Mouse (Mus musculus) forelimb bud, embryonic 11.5 days (tissue): ENCODE data around the gene Uba7.

Experiments
- DNase-seq: peaks from one replicate; pipeline ENCODE4 v3.0.0-alpha.2; 2012; ENCODE audit warnings: low read depth, low spot score

Gene Uba7

DNA sequence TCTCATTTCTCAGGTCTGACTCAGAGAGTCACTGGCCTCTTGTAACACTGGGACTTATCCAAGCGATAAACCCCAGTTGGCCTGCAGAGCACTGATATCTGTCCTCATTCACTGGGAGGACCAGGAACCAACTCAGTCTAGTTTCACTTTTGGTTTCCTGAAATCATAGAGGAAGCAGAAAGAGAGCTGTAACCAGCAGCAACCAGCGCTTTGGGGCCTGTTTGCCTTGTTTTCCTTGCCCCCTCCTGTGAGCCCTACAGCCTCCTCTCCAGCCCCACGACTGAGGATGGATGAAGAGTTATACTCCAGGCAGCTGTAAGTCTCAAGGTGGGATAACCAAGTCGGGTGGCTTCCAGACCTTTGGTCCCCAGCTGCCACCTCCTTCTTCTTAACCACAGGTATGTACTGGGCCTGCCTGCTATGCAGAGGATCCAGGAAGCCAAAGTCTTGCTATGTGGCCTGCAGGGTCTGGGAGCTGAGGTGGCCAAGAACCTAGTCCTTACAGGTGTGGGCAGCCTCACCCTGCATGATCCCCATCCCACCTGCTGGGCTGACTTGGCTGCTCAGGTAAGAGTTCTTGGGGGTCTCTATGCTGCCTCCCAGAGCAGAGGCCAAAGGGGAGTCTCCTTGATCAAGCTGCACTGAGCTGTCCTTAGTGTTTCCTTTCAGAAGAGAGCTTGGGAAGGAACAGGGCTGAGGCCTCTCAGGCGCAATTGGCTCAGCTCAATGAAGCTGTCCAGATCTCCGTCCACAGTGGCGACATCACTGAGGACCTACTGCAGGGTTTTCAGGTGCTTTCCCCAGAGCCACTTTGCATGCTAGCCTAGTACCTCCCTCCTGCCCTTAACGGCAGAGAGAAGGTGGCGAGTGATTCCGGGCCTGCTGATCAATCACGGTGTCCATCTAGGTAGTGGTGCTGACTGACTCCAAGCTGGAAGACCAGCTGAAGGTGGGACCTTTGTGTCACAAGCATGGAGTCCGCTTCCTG is at the start of gene Uba7:
Gene Uba7, plus strand, starts transcription at position 107 of the 988 bp plus-strand sequence.
- no peak for DNase-seq

DNA sequence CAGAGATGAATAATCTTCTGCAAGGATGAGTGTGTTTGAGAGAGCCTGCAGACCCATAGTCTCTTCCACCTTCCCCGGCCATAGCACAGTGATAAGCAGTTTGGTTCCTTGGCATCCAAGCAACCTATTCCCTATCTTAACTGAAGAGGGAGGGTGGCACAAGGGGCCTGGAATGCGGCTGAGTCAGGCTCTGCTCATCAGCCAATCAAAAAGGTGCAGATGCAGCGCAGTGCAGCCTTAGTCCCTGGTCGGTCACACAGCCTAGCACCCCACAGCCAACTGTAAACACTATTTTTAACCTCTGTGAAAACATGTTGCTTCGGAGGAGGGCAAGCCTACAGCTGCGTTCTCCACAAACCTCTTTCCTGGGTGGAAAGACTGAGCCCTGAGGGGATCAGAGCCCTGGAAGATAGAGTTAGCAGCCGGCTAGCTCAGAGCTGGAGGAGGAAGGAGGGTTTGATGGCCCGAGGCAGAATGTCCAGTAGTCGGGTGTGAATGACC is 48.3 kb upstream of the Uba7 start:
- DNase-seq = no peak

DNA sequence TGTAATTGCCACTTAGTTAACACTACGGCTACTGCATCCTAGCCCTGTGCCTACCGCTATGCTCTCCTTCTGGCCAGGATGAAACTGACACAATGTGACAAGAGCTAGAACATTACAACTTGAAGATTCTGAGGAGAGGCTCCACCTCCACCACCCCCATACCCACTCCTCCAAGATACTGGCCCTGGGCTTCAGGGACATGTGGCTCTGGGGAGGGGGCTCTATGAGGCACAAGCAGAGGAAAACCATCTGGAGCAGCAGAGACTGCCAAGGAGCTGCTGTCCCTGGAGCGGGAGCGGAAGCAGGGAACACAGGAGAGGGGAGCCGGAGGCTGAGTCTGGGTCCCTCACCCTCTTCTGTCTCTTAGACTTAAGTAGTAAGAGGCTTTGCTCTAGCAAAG is 47.6 kb upstream of the Uba7 start:
- DNase-seq = no peak

DNA sequence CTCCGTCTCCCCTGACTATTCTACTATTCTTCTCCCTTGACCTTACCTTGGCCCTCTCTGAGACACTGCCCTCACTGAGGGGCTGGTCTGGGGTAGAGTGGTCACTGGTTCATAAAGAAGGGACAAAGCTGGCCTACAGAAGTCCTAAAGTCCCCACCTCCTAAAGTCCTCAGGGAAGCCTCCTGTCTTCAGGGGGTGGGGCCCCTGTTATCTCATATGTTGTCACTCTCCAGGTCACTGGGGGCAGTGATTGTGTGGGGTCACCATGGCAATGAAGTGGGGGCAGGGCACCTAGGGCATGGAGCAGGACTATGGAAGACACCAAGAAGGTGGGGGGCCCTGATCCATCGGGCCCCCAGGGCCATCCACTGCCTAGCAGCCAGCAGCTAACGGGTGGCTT is 47.1 kb upstream of the Uba7 start, which contains the start of gene Actl11:
Gene Actl11, plus strand, starts transcription at position 301 of the 400 bp plus-strand sequence.
- DNase-seq = no peak

DNA sequence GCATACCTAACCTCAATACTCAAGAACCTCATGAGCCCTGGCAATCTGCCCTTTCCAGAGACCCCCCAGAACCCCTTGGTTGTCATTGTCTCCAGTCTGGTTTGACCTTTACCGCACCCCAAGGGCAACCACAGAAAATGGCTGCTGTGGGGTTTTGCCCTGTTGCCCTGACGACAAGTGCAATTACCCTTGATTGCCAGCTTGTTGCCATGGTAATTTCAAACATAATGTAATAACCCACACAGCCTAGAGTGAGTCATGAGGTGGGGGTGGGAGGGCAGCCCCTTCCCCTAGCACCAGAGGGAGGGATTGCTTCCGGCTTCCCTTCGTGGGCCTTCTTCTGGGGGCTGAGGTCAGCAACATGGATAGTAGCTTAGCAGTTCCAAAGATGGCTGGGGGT is 43.1 kb upstream of the Uba7 start:
- no peak for DNase-seq

DNA sequence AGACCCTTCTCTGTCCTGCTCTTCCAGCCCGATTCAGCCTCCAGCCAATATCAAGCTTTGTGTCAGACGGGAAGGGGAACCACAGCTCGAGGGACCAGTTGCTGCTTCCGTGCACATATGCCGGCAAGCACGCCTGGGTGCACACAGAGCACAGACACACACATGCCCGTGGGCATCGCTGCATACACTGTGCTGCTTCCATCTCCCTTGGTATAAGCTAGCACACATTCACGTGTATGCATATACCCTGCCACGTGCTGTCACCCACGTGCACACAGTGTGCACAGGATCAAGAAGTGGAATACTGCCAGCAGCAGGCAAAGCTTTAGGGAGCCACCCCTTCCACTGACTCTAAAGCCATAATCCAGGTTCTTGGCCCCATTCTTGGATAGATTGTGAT is 41.2 kb upstream of the Uba7 start:
- DNase-seq = no peak

DNA sequence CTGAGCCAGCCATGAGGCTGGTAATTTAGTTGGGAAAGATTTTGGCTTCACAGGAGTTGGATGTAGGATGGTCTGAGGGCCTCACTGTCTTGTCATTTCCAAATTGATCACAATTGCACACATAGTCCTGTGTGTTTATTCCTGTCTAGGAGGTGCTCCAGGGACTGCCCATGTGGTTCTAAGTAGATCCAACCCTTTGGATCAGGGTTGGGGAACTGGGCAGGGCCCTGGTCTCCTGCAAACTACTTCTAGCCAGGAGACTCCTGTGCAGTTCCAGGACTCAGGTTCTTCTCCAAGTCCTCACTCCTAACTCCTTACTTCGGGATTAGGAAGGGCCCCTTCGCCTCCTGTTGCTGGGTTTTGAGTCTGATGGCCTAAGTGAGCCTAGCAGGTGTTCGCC is 39.9 kb upstream of the Uba7 start, which contains the start of gene Camkv:
Gene Camkv, plus strand, starts transcription at position 301 of the 400 bp plus-strand sequence.
- DNase-seq = no peak

DNA sequence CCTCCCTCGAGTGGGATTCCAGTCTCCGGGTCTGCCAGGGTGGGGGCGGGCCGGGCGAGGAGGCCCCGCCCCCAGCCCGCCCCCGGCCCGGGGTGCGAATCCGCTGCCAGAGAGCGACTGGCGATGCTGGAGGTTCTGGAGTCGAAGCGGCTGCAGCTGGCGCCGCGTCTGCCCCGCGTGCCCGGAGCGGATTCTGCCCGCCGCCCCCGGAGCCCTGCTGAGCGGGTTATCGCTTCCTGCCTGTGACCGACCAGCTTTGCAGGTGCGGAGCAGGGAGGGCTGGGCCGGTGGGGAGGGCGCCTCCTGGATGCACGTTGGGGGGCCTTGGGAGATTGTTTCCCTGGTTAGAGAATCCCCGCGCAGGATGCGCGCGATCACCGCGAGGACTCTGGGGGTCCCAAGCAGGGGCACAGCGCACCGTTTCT is 39.5 kb upstream of the Uba7 start:
- peak; percentile 30 for DNase-seq

DNA sequence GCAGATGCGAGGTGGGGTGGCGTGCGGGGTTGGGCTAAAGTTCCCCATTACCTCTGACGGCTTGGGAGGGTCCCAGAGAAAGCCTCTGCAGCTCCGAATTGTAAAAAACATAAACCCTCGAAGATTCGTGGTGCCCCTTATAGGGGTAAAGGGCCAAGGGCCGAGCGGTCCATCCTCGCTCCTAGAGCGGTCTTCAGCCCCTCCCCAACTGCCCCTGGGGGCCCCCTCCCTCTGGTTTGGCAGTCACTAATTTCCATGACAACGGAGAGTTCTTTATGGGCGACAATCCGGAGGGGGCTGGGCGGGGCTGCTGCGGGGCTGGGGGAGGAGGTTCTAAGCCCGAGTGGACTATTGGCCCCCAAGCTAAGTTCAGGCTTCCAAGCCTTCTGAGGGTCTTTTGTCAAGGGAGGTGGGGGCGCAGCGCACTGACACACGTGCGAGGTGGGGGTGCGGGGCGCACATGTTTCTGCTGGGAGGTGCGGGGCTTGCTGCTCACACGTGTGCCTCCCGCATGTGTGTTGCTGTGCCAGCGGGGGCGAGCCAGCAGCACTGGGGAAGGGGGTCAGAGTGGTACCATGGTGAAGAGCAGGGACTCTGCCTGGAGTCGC is 39.0 kb upstream of the Uba7 start:
- DNase-seq = peak; percentile 24

DNA sequence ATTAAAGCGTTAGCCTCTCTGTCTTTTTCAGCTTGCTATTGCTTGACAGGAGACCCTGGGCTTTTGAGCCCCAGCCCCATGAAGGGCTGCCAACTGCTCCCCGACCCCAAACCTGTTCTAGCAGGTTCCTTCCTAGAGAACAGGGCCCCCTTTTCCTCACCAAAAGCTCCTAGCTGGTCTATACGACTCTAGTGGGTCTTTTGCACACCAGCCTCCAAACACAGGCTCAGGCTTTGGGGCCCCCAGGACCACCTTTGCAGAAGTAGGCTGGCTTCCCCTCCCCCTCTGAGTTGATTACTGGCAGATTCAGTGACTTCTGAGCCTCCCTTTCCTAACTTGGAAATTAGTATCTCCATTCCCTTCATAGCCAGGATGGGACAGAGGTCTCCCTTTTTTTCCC is 38.5 kb upstream of the Uba7 start:
- no peak for DNase-seq

DNA sequence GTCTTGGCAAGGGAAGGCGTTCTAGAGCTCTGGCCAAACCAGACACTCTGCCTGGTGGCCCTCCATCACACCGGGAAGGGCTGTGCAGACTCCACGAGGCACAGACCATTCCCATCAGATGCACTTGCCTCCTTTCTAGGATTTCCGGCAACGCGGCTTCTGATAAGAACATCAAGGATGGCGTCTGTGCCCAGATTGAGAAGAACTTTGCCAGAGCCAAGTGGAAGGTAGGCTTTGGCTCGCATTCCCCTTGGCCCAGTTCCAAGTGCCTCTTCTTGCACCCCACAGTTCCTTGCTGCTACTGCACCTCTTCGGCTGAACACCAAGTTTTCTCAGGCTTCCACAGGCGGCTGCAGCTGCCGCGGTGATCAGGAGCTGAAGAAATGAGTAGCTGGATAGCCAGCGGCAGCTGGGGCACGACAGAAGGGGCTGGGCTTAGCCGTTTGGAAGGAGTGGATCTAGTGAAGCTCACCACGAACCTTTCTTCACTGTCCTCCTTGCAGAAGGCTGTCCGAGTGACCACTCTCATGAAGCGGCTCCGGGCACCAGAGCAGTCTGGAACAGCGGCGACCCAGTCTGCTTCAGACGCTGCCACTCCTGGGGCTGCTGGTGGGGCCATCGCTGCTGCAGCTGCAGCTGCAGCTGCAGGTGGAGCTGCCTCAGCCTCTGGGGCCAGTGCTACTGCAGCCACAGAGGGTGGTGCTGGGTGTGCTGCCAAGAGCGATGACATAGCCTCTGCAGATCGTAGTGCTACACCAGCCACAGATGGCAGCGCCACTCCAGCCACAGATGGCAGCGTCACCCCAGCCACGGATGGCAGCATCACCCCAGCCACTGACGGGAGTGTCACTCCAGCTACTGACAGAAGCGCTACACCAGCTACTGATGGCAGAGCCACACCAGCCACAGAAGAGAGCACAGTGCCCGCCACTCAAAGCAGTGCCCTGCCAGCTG is 27.8 kb upstream of the Uba7 start:
- no peak for DNase-seq

DNA sequence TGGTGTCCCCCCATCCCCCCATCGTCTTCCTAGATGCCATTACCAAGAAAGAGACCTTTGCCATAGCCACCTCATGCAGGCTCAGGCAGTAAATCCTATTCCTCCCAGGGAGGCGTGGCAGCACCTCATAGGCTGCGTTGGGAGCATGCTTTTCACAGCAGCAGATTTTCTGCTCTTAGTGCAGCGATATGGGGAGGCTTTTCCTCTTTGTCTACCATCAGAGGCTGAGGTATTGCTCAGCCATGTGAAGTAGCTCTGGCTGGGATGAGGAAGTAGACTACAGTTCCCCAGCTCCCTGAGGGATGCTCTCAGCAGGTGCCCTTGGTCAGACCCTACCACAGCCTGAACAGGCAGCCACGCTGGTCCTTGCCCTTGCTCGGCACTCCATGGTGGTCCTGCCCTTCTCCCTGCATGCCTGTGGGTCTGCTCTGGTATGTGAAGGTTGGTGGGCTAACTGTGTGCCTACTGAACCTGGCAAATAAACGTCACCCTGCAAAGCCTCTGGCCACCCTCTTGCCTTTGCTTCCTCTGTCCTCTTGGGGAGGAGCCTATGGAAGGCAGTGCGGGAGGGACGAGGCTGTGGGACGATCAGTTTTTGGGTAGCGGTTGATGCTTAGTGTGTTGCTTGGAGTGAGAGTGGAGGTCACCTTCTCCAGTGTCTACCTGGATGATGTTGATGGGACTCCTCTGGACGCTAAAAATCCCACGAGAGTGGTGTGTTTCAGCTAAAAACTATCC is 26.0 kb upstream of the Uba7 start:
- DNase-seq = no peak

DNA sequence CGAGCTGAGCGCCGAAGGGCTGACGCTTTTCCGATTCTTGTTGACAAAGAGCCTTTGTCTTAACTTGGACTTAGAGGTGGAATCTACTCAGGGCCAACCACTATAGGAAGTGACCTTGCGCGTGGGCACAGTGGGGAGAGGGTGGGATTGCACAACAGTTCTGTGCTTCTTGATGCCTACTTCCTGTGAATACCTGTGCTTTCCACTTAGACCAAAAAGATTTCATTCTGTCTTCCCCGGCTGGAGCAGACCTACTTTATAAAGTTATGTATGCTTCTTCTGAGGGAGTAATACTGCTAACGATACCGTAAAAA is 25.4 kb upstream of the Uba7 start, which contains the start of gene Traip:
Gene Traip, plus strand, starts transcription at position 215 of the 314 bp plus-strand sequence.
- DNase-seq = no peak

DNA sequence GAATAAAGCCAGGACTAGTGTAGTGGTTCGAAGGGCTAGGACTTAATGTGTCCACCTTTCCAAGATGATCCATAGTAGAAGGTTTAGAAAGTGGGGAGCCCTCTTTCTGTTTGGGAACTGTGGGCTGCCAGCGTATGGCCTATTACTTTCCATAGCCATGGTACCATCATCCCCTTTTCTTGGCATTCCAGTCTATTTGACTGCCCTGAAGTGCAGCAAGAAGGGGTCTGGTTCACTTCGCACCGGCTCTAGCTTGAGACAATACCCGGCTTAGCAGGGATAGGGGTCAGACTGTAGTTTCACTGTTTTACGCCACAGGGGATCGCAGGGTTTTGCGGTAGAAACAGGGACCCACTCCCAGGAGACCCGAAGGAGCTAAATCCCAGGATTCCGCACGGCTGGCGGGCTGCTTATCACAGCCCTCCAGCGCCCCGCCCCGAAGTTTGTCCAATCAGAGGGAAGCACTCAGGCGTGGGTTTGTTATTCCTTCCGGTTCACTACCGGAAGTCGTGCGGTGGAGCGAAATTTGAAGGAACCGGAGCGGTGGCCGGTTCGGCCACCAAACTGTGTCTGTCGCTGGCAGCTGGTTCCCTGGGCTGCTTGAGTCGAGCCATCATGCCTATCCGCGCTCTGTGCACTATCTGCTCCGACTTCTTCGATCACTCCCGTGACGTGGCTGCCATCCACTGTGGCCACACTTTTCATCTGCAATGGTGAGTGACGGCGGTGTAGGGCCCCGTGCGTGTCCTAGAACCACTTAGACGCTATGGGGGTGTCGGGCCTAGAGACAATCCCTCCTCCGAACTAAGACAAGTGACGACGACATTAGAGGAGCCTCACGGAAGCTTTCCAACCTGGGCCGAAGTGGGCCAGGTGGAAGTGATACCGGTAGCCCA is 24.6 kb upstream of the Uba7 start:
- DNase-seq = peak; percentile 89

DNA sequence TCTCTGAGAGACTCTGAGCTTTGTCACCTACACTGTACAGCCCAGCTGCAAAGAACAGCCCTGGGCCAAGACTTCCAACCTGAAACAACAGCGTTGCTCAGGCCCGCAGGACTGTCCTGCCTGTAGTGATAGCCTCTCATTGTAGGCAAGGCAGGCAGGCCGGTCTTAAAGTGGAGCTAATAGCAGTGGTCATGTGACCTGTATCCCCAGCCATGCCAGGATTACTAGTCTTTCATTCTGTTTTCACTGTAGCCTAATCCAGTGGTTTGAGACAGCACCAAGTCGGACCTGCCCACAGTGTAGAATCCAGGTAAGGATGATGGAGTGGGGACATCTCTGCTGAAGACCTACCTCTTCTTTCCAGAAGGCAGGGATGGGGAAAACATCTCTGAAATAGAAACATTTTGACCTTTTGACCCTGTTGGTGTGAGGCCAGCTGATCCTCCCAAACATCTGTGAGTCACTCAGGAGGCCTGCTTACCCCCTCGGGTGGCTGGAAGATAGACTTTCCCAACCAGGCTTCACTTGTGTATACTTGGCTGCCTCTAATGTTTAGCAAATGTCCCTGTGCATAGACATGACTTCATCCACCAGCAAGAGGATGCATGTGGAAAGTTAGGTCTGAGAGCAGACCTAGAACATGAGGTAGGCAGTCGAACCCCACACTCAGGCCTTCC is 19.6 kb upstream of the Uba7 start:
- no peak for DNase-seq

DNA sequence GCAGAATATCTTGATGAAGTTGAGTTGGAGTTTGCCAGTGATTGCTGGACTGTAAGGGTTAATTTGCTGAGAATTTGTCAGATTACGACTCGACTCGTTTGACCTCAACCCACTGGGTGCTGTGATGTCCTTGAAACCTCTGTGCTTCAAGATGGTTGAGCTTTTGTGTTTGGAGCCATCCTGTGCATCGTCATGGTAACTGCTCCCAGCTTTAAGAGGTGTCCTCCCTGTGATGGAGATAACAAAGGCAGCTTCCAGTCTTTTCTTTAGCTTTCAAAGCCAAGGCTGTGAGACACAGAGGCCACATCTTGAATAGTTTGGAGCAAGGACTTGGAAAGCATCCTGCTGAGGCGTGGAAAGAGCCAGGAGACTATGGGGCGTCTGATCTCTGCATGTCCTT is 18.2 kb upstream of the Uba7 start:
- DNase-seq = no peak

DNA sequence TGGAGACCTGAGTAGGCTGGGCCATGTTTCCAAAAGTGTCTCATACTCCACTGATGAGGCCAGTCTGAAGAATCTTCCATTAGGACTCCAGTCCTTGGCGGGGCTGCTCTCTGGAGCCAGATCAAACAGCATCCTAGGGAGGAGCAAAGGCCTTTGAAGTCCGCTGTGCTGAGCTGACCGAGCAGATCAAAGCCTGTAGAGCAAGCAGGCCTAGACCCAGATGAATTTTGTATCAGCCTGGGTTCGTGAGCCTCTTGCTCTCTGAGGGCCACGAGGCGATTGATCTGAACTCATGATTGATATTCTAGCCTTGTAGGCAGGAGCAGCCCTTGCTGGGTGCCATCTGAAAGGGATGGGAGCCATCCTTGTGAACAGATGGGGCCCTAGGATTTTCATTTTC is 15.4 kb upstream of the Uba7 start:
- no peak for DNase-seq

DNA sequence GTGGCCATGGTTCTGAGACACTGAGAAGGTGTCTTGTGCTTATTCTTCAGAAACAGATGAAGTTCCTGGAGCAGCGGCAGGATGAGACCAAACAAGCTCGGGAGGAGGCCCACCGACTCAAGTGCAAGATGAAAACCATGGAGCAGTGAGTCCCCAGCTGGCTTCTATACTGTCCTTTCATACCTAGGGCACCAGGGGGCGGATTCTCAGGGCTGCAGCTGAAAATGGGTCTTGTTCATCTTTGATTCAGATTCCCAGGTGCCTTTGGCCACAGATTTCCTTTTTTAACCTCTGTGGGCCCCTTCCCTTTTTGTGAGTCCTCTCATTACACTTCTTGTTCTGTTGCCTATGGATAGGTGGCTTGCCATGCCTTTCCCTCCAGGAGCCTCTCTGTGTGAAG is 14.4 kb upstream of the Uba7 start:
- no peak for DNase-seq

DNA sequence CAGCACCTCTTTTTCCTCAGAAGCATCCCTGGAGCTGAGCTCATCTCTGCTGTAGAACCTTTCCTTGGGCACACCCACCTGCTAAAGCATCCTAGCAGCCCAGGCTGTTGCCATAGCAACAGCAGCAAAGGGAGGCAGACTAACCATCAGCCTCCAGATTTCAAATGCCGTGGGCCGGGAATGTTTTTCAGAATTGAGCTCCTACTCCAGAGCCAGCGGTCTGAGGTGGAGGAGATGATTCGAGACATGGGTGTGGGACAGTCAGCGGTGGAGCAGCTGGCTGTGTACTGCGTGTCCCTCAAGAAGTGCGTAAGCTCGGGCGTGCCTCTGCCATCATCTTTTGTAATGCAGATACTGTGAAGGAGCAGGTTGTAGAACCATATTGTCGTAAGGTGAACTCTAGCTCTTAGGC is 13.9 kb upstream of the Uba7 start:
- DNase-seq = no peak
